Mouse (Mus musculus) stomach, postnatal 0 days (tissue): ENCODE data around the gene Skil. TPM values are rescaled to one million over a fixed set of nuclear protein-coding genes. Genes with fewer than 3 reads are reported as not detected.

Experiments used
- ATAC-seq: fragments of 200-750 bp; cut with Nextera tagmentation; 2 replicates; pipeline ENCODE4 v1.8.0; 2017; ENCODE audit not compliant: low FRiP score, low TSS enrichment
- DNase-seq: peaks from one replicate; pipeline ENCODE4 v3.0.0-alpha.2; 2016; ENCODE audit warnings: low spot score
- H3K27ac ChIP-seq: fragments of 300-500 bp; sonication (generic); replicated peaks from 2 replicates; pipeline ENCODE4 v1.5.1; 2014; ENCODE audit warnings: mild to moderate bottlenecking, control low read depth
- H3K27me3 ChIP-seq: fragments of 300-500 bp; sonication (generic); 2 replicates; pipeline ENCODE4 v1.6.1; 2014; ENCODE audit warnings: low read length; ENCODE audit not compliant: control insufficient read depth, insufficient read depth
- H3K36me3 ChIP-seq: fragments of 300-500 bp; sonication (generic); 2 replicates; pipeline ENCODE4 v1.6.1; 2014; ENCODE audit warnings: low read length, mixed read lengths; ENCODE audit not compliant: control insufficient read depth, insufficient read depth
- H3K4me1 ChIP-seq: fragments of 300-500 bp; sonication (generic); replicated peaks from 2 replicates; pipeline ENCODE4 v1.6.1; 2014; ENCODE audit warnings: antibody characterized with exemption; ENCODE audit not compliant: control insufficient read depth, insufficient read depth
- H3K4me2 ChIP-seq: fragments of 300-500 bp; sonication (generic); replicated peaks from 2 replicates; pipeline ENCODE4 v1.6.1; 2014; ENCODE audit warnings: low read depth, mild to moderate bottlenecking, control low read depth, moderate library complexity
- H3K4me3 ChIP-seq: fragments of 300-500 bp; sonication (generic); 2 replicates; pipeline ENCODE4 v1.5.1; 2014; ENCODE audit warnings: low read depth, low read length, control low read depth
- H3K9ac ChIP-seq: fragments of 300-500 bp; sonication (generic); 2 replicates; pipeline ENCODE4 v1.6.1; 2014; ENCODE audit warnings: mild to moderate bottlenecking, low read length, control low read depth, mixed read lengths
- H3K9me3 ChIP-seq: fragments of 300-500 bp; sonication (generic); 2 replicates; pipeline ENCODE4 v1.6.1; 2016; ENCODE audit warnings: low read length; ENCODE audit not compliant: control insufficient read depth
- CTCF ChIP-seq: IDR thresholded peaks from 2 replicates; pipeline ENCODE4 v1.5.1; 2016; ENCODE audit warnings: antibody characterized with exemption, low read depth, mild to moderate bottlenecking, moderate library complexity
- EP300 ChIP-seq: optimal IDR thresholded peaks from 2 replicates; pipeline ENCODE3; 2016; ENCODE audit warnings: antibody characterized with exemption
- WGBS: fragments of 180-500 bp; shearing (Covaris S2); extraction: QIAGEN DNeasy Blood & Tissue Kit; methylation state at CpG from one replicate; pipeline ENCODE4 v1.1.7; 2014; 5-methylcytosine and 5-hydroxymethylcytosine counted together
- polyA plus RNA-seq: library from polyadenylated mRNA; unstranded; fragments of >200 nt; fragmentation: Nextera tagmentation; extraction: Ambion mirVana; gene quantifications from 2 replicates; pipeline ENCODE4 v1.2.1, GENCODE M21; 2015

Gene Skil
- polyA plus RNA-seq, 1 experiment from 2014 or later, result 20.8 TPM

GRCm38 (mm10) chr3:31088789-31089775, 5.8 kb upstream of the Skil start:
- Histone ChIP-seq H3K9me3 (no peaks in the 10 kb centered on the region), H3K4me3 (no peak overlapping the region), H3K4me1 (peaks cover 5% of the 10 kb centered on the region; the same call in 1 of the 2 replicates), H3K27ac (peak overlapping the region; percentile 73), H3K9ac (no peak overlapping the region), H3K36me3 (no peaks in the 10 kb centered on the region), H3K27me3 (no peaks in the 10 kb centered on the region), H3K4me2 (no peak overlapping the region; the same call in 1 of the 2 replicates)
- ATAC-seq, result peak; percentile 31; the same call in 1 of the 2 replicates
- peak; percentile 48 for DNase-seq
- no peak for TF ChIP-seq EP300
- TF ChIP-seq CTCF, result no peak
- WGBS, result 37% methylated on average over 9 of the region's 10 CpGs

DNA sequence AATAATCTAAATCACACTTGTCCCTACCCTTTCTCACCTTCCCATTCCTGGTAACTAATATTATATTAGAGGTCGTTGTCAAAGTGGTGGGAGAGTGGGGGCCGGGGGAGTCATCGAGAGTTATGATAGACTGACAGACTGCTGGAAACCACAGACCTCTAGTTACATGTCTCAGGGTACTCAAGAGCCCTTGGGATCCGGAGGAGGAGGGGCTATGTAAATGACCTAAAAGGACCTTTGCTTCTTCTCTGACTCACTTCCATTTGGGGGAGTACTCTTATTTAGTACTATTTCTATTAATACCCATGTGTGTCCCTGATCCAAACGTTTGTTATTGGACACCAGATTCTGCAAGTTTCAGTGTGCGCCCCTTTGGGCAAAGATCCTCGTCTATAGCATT, 4.9 kb upstream of the Skil start:
- Histone ChIP-seq H3K4me2 (no peak overlapping the region), H3K4me1 (peaks cover 5% of the 10 kb centered on the region; the same call in 1 of the 2 replicates), H3K9ac (no peak overlapping the region), H3K4me3 (no peak overlapping the region), H3K27ac (no peak overlapping the region), H3K9me3 (no peaks in the 10 kb centered on the region), H3K36me3 (no peaks in the 10 kb centered on the region), H3K27me3 (no peaks in the 10 kb centered on the region)
- 61% methylated on average over 7 of the region's 7 CpGs for WGBS
- DNase-seq, result no peak
- no peak for ATAC-seq
- TF ChIP-seq EP300, result no peak
- no peak for TF ChIP-seq CTCF

- Histone ChIP-seq H3K4me2 (peak overlapping the region; percentile 75), H3K9me3 (no peaks in the 10 kb centered on the region), H3K27me3 (no peaks in the 10 kb centered on the region), H3K4me3 (peak overlapping the region; percentile 97), H3K27ac (peak overlapping the region; percentile 99), H3K4me1 (peaks cover 12% of the 10 kb centered on the region; the same call in 1 of the 2 replicates), H3K36me3 (no peaks in the 10 kb centered on the region), H3K9ac (0 out of 2 replicates have a peak overlapping the region, but pooled peaks have one; percentile 38)
- TF ChIP-seq CTCF (no peak), EP300 (no peak)
- ATAC-seq (no peak), DNase-seq (no peak)
- WGBS, result 9% methylated on average over 13 of the region's 13 CpGs
Measured at GRCm38 (mm10) chr3:31093196-31093595, 1.7 kb upstream of the Skil start.

DNA sequence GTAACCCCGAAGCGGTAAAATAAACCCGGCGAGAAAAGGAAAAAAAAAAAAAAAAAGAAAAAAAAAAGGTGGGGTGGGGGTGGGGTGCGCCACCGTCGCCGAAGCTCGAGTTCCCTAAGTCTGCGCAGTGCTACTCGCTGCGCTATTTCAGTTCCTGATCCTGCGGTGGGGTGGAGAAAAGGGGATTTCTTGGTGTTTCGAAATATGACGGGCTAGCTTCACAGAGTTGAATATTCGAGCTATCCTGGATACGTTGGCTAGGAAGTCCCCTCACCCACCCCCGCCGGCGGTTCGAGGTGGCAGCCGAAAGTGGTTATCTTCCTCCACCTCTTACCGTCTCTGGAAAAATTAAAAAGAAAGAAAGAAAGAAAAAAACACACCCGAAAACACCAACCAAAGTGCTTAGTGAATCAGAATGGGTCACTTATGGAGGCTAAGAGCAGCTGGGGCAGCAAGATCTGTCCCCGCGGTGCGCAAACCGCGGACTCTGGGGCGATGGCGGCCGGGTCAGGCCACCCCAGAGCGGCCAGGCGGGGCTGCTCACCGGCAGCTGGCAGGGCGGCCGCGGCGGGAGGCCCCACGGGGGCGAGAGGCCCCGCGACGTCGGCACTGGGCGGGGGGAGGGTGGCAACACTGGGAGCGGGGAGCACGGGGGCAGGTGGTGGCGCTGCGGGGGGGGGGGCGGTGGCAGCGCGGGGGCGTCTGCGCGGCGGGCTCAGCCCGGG, 1.1 kb upstream of the Skil start:
- Histone ChIP-seq H3K4me2 (peak overlapping the region; percentile 75), H3K4me1 (peaks cover 12% of the 10 kb centered on the region; the same call in 1 of the 2 replicates), H3K36me3 (no peaks in the 10 kb centered on the region), H3K27me3 (no peaks in the 10 kb centered on the region), H3K9ac (peak overlapping the region; percentile 80), H3K27ac (peak overlapping the region; percentile 99), H3K9me3 (no peaks in the 10 kb centered on the region), H3K4me3 (peak overlapping the region; percentile 97)
- WGBS, result under 1% methylated on average over 45 of the region's 58 CpGs
- DNase-seq (peak; percentile 90), ATAC-seq (peak; percentile 72)
- TF ChIP-seq CTCF (no peak), EP300 (no peak)

DNA sequence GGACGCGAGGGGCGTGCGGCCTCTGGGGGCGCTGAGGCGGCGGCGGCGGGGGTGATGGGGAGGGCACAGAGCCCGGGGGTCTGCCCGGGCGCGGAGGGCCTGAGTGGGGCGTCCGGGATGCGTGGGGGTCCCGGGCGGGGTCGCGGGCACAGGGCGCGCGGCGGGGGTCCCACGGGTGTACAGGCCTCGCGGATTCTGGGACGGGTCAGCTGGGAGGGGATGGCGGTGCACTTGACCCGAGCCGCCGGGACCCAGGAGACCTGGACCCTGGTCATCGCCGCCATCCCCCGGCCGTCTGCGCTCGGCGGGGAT, 277 bp downstream of the Skil start:
- H3K9me3 ChIP-seq, result no peaks in the 10 kb centered on the region
- no peaks in the 10 kb centered on the region for H3K36me3 ChIP-seq
- peak overlapping the region; percentile 95 for H3K9ac ChIP-seq
- ATAC-seq (no peak), DNase-seq (no peak)
- no peak for TF ChIP-seq CTCF
- H3K27me3 ChIP-seq, result no peaks in the 10 kb centered on the region
- peaks cover 10% of the 10 kb centered on the region; the same call in 1 of the 2 replicates for H3K4me1 ChIP-seq
- peak overlapping the region; percentile 99 for H3K27ac ChIP-seq
- H3K4me3 ChIP-seq, result peak overlapping the region; percentile 97
- 1% methylated on average over 19 of the region's 39 CpGs for WGBS
- peak overlapping the region; percentile 86 for H3K4me2 ChIP-seq
